Mouse (Mus musculus) bone marrow macrophage, adult 2 months (primary cell): Measurements from ENCODE around the gene Galm.

ENCODE experiments used
- CTCF ChIP-seq: IDR thresholded peaks from 2 replicates; pipeline ENCODE4 v1.5.1; 2012; ENCODE audit warnings: low read depth, mild to moderate bottlenecking, low read length, moderate library complexity
- POLR2A ChIP-seq: IDR thresholded peaks from 2 replicates; pipeline ENCODE4 v1.6.1; 2012; ENCODE audit warnings: mild to moderate bottlenecking, low read depth, low read length, borderline replicate concordance

DNA sequence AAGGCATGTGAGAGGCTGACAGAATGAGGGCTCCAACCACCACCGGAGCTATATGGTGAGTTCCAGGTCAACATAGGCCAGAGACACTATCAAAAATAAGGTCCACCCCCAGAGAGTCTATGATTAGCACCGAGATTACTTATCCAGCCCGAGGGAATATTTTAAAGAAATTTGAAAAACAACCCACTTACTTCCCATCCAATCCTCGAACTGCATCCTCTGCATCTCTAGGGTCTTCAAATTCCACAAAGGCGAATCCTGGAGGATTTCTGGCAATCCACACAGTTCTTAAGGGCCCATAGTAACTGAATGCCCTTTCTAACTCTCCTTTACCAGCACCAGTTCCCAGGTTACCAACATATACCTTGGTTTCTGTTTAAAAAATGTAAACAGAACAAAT is 78.4 kb downstream of the Galm start:
- no peak for TF ChIP-seq CTCF
- no peak for TF ChIP-seq POLR2A
